ENCODE assay signal across 8 mouse cellular contexts in the genomic region with DNA sequence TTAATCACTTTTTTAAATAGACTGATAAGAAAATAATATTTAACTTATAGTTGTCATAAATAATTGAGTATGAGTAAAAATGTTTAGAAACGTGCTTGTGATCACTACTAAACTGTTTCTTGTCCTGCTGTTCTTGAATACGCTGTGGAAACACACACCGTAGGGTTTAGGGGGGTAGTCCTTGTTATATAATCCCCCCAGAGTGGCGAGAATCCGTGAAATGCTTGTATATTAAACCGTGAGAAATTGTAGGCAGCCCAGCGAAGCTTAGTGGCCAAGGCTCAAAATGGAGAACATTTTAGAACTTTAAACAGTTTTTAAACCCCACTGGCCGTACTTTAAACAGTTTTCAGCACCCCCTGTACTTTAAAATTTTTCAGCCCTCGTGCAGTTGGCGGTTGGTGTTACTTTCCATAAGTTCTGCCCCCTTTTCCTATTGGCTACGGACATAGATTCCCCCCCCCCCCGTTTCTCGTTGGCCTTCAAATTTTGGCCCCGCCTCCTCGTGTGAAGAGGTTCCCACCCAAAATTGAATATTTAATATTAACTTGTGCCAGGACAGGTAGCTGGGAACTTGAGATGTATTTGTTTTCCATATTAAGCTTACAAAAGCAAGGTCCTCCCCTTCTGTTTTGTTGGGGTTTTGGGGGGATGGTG. TPM values are rescaled to one million over a fixed set of nuclear protein-coding genes. Genes with fewer than 3 reads are reported as not detected.
DNase-seq lines count a peak whose midpoint lies in the region; ATAC-seq and TF ChIP-seq lines count a peak whose summit lies in the region.

No protein-coding gene starts in this region.

- no peaks in the 10 kb centered on the region for H3K36me3 ChIP-seq in forebrain, embryonic 12.5 days (replicated peaks)
- H3K36me3 ChIP-seq in liver, embryonic 14.5 days (replicated peaks; ENCODE audit: control insufficient read depth, insufficient read depth, low read depth): no peaks in the 10 kb centered on the region

- 0 out of 2 replicates have a peak, but pooled peaks cover 3% of the 10 kb centered on the region for H3K27me3 ChIP-seq in forebrain, embryonic 12.5 days
- H3K27me3 ChIP-seq in liver, embryonic 14.5 days (ENCODE audit: control insufficient read depth, insufficient read depth, low read length): no peaks in the 10 kb centered on the region

- no peak for TF ChIP-seq CTCF in left cerebral cortex, adult 2 months (IDR thresholded peaks at IDR 0.05)
- no peak for TF ChIP-seq CTCF in liver, embryonic 14.5 days (IDR thresholded peaks at IDR 0.05; ENCODE audit: low read depth)

- DNase-seq in left cerebral cortex, adult 2 months (ENCODE audit: extremely low spot score in 1 of 2, low spot score in 2 of 2): no peak
- DNase-seq in left cerebral cortex, postnatal 25 days (ENCODE audit: low spot score in 2 of 2): no peak
- DNase-seq in hindlimb bud, embryonic 11.5 days (ENCODE audit: extremely low spot score, low read depth, low spot score): peak; percentile 14
- DNase-seq in liver, embryonic 14.5 days (ENCODE audit: low read depth in 3 of 3, low spot score in 3 of 3): peak; percentile 45 to 57 (median 57)
- DNase-seq in neural tube, embryonic 10.5 days (ENCODE audit: extremely low spot score, low spot score): peak; percentile 21
- DNase-seq in frontal cortex, postnatal 10 days (ENCODE audit: low spot score in 2 of 2): no peak

- peak overlapping the region; percentile 48 for H3K4me3 ChIP-seq in left cerebral cortex, adult 2 months
- peak overlapping the region; percentile 79 for H3K4me3 ChIP-seq in brown adipose tissue, adult 24 weeks (ENCODE audit: insufficient read depth, low read depth, low read length)
- H3K4me3 ChIP-seq in forebrain, embryonic 12.5 days (replicated peaks): peak overlapping the region; percentile 48
- peak overlapping the region; percentile 52 to 75 for H3K4me3 ChIP-seq in liver, embryonic 14.5 days (ENCODE audit: insufficient read depth in 1 of 2, low read depth in 2 of 2, low read length in 2 of 2)

- H3K27ac ChIP-seq in left cerebral cortex, adult 2 months: peak overlapping the region; percentile 80; the same call in 1 of the 2 replicates
- 0 out of 2 replicates have a peak overlapping the region, but pooled peaks have one; percentile 17 for H3K27ac ChIP-seq in brown adipose tissue, adult 24 weeks (replicated peaks; ENCODE audit: low read depth, low read length)
- H3K27ac ChIP-seq in forebrain, embryonic 12.5 days: peak overlapping the region; percentile 90
- H3K27ac ChIP-seq in liver, embryonic 14.5 days: peak overlapping the region; percentile 5; the same call in 1 of the 2 replicates

- H3K9me3 ChIP-seq in forebrain, embryonic 12.5 days: no peaks in the 10 kb centered on the region
- no peaks in the 10 kb centered on the region for H3K9me3 ChIP-seq in liver, embryonic 14.5 days (ENCODE audit: control insufficient read depth, low read length)

- ATAC-seq in forebrain, embryonic 12.5 days (ENCODE audit: low FRiP score): peak; percentile 63
- ATAC-seq in liver, embryonic 14.5 days (ENCODE audit: insufficient read depth): peak; percentile 77

- 30% methylated on average over 15 of the region's 15 CpGs for WGBS in forebrain, embryonic 12.5 days
- WGBS in liver, embryonic 14.5 days (ENCODE audit: insufficient replicate concordance): 15% methylated on average over 15 of the region's 15 CpGs

- no peak for TF ChIP-seq EP300 in liver, embryonic 14.5 days (IDR thresholded peaks at IDR 0.05; ENCODE audit: low read depth)

- H3K4me1 ChIP-seq in brown adipose tissue, adult 24 weeks (ENCODE audit: control insufficient read depth, insufficient read depth, insufficient read length, low read length): no peaks in the 10 kb centered on the region
- H3K4me1 ChIP-seq in forebrain, embryonic 12.5 days: no peaks in the 10 kb centered on the region
- H3K4me1 ChIP-seq in liver, embryonic 14.5 days (replicated peaks; ENCODE audit: control insufficient read depth in 2 of 2, insufficient read depth in 2 of 2, low read length in 1 of 2): no peaks in the 10 kb centered on the region

- H3K9ac ChIP-seq in forebrain, embryonic 12.5 days: no peak overlapping the region
- peak overlapping the region; percentile 53 for H3K9ac ChIP-seq in liver, embryonic 14.5 days (replicated peaks)

- intact Hi-C loops in left cerebral cortex, adult 2 months (cut with DNase I): loop anchor here (5.0 kb wide), 1 partner anchor 85 kb away; no protein-coding TSS in a partner anchor
- intact Hi-C loops in left cerebral cortex, postnatal 25 days (cut with DNase I): no loop called here

- H3K4me2 ChIP-seq in forebrain, embryonic 12.5 days: peak overlapping the region; percentile 47
- H3K4me2 ChIP-seq in liver, embryonic 14.5 days (ENCODE audit: low read depth): peak overlapping the region; percentile 67

RNA-seq across cellular contexts. Expression of a gene that starts 1.0 kb away (rescaled TPM):
- total RNA-seq in left cerebral cortex, adult 2 months (2021): 10 to 100 TPM; 29.1 to 29.8 TPM
- 10 to 100 TPM; 28.9 to 32.3 TPM for total RNA-seq in left cerebral cortex, postnatal 25 days (2021)
- 23.0 and 24.8 TPM in 2 replicates for polyA plus RNA-seq in brown adipose tissue, adult 24 weeks (2012; ENCODE audit: insufficient read depth, insufficient read length, missing spikeins)
- 16.5 and 16.6 TPM in 2 replicates for polyA plus RNA-seq in forebrain, embryonic 12.5 days (2016; fragmentation: Nextera tagmentation; extraction: Ambion mirVana)
- 1.9 and 2.2 TPM in 2 replicates for polyA plus RNA-seq in liver, embryonic 14.5 days (2012; rRNA removed)
- 7.3 TPM in 2 replicates for polyA plus RNA-seq in liver, embryonic 14.5 days (2014; fragmentation: Nextera tagmentation; extraction: Ambion mirVana)

RNA-seq across cellular contexts. Expression of a gene that starts 30.8 kb away (rescaled TPM):
- total RNA-seq in left cerebral cortex, adult 2 months (2021): under 1 TPM; 0.68 to 0.72 TPM
- total RNA-seq in left cerebral cortex, postnatal 25 days (2021): under 1 TPM; 0.32 to 0.57 TPM
- polyA plus RNA-seq in brown adipose tissue, adult 24 weeks (2012; ENCODE audit: insufficient read depth, insufficient read length, missing spikeins): not detected in 2 replicates
- polyA plus RNA-seq in forebrain, embryonic 12.5 days (2016; fragmentation: Nextera tagmentation; extraction: Ambion mirVana): 0.03 and 0.14 TPM in 2 replicates
- polyA plus RNA-seq in liver, embryonic 14.5 days (2012; rRNA removed): not detected in 2 replicates
- not detected in 2 replicates for polyA plus RNA-seq in liver, embryonic 14.5 days (2014; fragmentation: Nextera tagmentation; extraction: Ambion mirVana)

Comparison
In these comparisons a context has a peak if more than half of its experiments do, and no peak if none do; other contexts are left out.
1. DNase-seq: peak in hindlimb bud, embryonic 11.5 days (single experiment), liver, embryonic 14.5 days (3 of 3) and neural tube, embryonic 10.5 days (single experiment); none in left cerebral cortex, adult 2 months (0 of 2), left cerebral cortex, postnatal 25 days (0 of 2) and frontal cortex, postnatal 10 days (0 of 2).
2. H3K27ac ChIP-seq: peak in every context shown above with its lines; median percentile 90 in forebrain, embryonic 12.5 days; 80 in left cerebral cortex, adult 2 months; 17 in brown adipose tissue, adult 24 weeks; 5 in liver, embryonic 14.5 days.
3. Peak in every context shown above with its lines, with median percentiles within 50 percentile points of each other: H3K4me3 ChIP-seq.